Mouse (Mus musculus) ES-Bruce4 (cell line): ENCODE results near the gene Gm1673.

Experiments used
- CTCF ChIP-seq: IDR thresholded peaks from one replicate; pipeline ENCODE4 v1.8.1; 2011; ENCODE audit warnings: low read depth, low read length
- POLR2A ChIP-seq: IDR thresholded peaks from one replicate; pipeline ENCODE4 v1.8.1; 2011; ENCODE audit warnings: low read length; ENCODE audit not compliant: insufficient read depth

- TF ChIP-seq POLR2A (no peak), CTCF (no peak)
Observed at GRCm38 (mm10) chr5:33934877-33935276, 48.4 kb upstream of the Gm1673 start.
